Mouse (Mus musculus) spleen, postnatal 10 days (tissue): ENCODE results near the gene Med9.

ENCODE experiments used
- DNase-seq, 2 experiments: peaks; one replicate each; pipeline ENCODE4 v3.0.0; 2021 to 2022; ENCODE audit warnings: low spot score in 2 of 2

The Med9 gene

DNA sequence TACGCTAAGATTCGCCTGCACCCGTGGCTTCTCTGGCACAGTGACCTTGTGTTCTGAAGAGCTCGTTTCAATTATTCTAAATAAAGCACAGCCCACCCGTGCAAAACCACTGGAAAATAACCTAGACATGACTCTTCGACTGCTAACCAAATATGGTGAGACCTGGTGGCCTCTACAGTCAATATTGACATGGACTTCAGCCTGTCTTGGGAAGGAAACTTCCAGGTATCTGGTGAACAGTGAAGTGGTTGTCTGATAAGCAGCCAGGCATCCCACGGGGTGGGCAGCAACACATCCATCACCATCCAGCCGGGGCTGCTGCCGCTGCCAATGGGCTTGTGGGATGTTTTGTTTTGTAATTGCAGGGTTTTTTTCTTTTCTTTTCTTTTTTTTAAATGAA lies 46.3 kb downstream of the Med9 start:
- DNase-seq = no peak

DNA sequence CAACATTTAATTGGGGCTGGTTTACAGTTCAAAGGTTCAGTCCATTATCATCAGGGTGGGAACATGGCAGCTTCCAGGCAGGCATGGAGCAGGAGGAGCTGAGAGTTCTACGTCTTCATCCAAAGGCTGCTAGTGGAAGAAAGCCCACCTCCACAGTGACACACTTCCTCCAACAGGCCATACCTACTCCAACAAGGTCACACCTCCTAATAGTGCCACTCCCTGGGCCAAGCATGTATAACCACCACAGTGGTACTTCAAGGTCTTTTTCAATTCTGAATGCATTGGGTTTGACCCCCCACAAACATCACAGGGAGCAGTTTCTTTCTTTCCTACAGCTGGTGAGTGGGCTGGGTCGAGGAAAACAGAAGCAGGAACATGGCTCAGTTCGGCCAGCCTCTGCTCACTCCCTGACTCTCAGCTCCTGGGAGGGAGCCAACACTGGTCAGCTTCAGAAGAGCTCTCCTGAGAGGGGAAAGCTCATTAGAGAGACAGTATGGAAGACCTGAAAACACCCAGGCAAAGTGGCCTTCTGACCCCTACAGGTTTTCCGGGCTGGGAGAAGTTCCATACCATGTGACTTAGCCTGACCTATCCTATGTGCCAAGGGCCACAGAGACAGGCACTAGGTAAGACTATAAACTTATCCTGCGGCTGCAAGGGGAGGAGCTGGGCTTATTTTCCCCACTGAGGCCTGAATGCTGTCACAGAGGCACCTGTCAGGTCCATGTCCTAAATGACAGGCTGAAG lies 53.4 kb downstream of the Med9 start:
- no peak for DNase-seq

DNA sequence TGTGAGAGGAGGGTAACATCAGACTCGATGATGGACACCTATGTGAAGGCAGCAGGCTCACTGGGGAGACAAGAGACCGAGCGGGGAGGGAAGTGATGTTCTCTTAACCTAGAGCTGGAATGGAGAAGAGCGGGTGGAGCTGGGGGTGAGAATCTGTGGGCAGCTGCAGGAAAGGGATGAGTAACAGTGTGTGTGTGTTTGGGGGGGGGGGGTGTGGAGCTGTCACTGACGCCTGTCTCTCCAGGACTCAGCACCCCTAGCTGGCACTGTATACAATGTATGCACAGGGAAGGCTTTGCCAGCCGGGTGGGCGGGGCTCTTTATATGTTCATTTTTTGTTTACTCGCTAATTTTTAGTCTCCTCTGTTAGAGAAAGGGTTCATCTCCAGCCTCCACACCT lies 55.8 kb downstream of the Med9 start:
- no peak for DNase-seq

DNA sequence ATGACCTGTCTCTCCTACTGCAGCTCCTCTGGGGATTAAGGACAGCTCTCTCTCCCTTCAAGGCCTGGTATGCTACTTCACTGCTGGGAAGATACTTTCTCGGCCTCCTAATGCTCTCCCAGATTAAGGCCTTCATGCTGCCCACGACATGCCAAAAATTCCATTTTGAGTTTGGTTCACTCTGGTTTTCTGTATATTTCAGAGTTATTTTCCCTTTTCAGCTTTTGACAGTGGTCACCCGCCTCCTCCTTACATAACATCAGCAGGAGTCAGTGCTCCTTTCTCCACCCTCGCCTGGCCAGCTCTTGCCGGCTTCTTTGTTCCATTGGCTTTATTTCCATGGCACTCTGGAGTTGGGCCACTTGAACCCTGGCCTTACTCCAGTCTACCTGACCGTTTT lies 56.7 kb downstream of the Med9 start:
- DNase-seq = no peak

DNA sequence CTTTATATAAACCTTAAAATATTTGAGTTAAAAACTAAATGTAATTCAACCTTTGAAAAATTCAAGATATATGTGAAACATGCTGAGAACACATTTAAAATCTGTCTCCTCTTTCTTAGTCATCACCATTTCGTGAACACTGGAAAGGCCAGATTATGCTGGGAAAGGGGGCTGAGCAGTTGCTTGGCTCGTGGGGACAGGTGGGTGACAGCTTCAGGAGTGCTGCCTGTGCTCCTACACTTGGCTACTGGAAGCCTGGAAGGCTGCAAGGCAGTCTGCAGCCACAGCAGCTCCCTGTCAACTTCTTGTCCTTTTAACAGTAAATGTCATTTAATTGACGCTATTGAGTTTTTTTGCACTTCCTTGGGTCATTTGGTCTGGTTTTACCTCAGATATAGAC lies 57.9 kb downstream of the Med9 start:
- DNase-seq = no peak

DNA sequence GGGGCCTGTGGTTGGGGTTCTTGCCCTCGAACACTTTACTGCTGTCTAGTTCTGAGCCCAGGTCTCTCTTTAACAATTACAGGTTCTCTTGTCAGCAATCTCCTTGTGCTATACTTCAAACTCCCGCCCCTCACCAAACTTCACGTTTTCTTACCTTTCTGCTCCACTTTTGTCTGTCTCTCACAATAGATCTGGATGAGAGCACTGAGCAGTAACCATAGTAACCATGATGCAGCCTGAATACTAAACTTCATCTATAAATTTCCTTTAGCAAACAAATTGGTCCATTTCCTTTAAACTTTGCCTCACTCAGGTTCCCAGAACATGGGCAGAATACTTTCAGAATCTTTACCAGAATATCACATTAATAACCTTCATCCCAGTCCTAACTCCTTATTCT lies 61.4 kb downstream of the Med9 start:
- no peak for DNase-seq

DNA sequence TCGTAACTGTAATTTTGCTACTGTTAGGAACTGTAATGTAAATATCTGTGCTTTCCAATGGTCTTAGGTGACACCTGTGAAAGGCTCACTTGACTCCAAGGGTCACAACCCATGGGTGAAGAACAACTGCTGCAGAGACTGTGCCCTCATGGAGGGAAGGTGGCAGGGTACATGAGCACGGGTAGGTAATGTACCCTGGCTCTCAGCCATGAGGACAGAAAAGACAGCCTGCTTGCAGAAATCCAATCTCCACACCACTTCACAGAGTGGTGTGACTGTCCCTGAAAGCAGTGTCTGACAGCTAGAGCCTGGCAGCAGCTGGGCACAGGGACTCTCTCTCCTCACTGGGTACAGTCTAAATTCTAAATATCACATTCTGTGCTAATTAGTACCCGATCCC lies 63.5 kb downstream of the Med9 start:
- no peak for DNase-seq
